Mouse (Mus musculus) adrenal gland (tissue): ENCODE results near the gene Gm49027.
"Not testable (repeated sequence)": the region's sequence is repeated elsewhere in the genome, so short reads cannot be mapped to it uniquely, and the experiment has no call there.

Source experiments
- intact Hi-C: fragments of 180-260 bp; cut with DNase I; formaldehyde crosslinking; loops from one replicate; pipeline ENCODE4 v1.15.1; 2025
- long read RNA-seq, 2 experiments: library from polyadenylated mRNA; unstranded; transcript quantifications; one replicate each; pipeline ENCODE4 v2.0.0; 2020; ENCODE audit warnings: borderline replicate concordance in 1 of 2; ENCODE audit not compliant: insufficient replicate concordance in 1 of 2

The Gm49027 gene
- long read RNA-seq, experiment 1, partial matches to known transcripts, result 0 of 1 reads
- long read RNA-seq, experiment 1, other reads (novel, unspliced or antisense), result 1 of 1 reads
- long read RNA-seq, experiment 2, partial matches to known transcripts, result 7 of 7 reads
- long read RNA-seq, experiment 2, other reads (novel, unspliced or antisense), result 0 of 7 reads

GRCm38 (mm10) chr5:123525281-123525680 lies at the start of gene Gm49027:
TSS of gene Gm49027 (minus strand) at chr5:123525488.
- intact Hi-C loops, result loop anchor here (10.0 kb wide), 2 partner anchors 50 to 90 kb away; partner anchors contain the start of gene Vps33a

- intact Hi-C loops, result loop anchor here (10.0 kb wide), 1 partner anchor 49 kb away; the partner anchor contains the start of genes Diablo and Gm49027
These were observed 48.1 kb upstream of the Gm49027 start for GRCm38 (mm10) chr5:123573362-123573761.

GRCm38 (mm10) chr5:123572357-123573186 lies 47.3 kb upstream of the Gm49027 start, which contains the start of gene Vps33a:
TSS of gene Vps33a (minus strand) at chr5:123573038.
- intact Hi-C loops, result loop anchor here (10.0 kb wide), 1 partner anchor 48 kb away; the partner anchor contains the start of genes Diablo and Gm49027

- intact Hi-C loops, result no loop called here
These were observed 35.8 kb upstream of the Gm49027 start for GRCm38 (mm10) chr5:123561128-123561527.

- intact Hi-C loops, result no loop called here
These were observed 34.3 kb upstream of the Gm49027 start for GRCm38 (mm10) chr5:123559588-123559987.

- intact Hi-C loops, result no loop called here
These were observed 31.2 kb upstream of the Gm49027 start for GRCm38 (mm10) chr5:123556451-123556850.

- intact Hi-C loops, result no loop called here
These were observed 30.4 kb upstream of the Gm49027 start for GRCm38 (mm10) chr5:123555693-123556092.

GRCm38 (mm10) chr5:123533801-123534200 lies 8.5 kb upstream of the Gm49027 start:
- intact Hi-C loops, result no loop called here

- intact Hi-C loops, result no loop called here
These were observed 4.8 kb upstream of the Gm49027 start for GRCm38 (mm10) chr5:123530056-123530455.

GRCm38 (mm10) chr5:123528641-123529040 lies 3.4 kb upstream of the Gm49027 start:
- intact Hi-C loops, result loop anchor here (10.0 kb wide), 2 partner anchors 46 to 86 kb away; partner anchors contain the start of gene Vps33a

GRCm38 (mm10) chr5:123525916-123526495 lies 718 bp upstream of the Gm49027 start:
- intact Hi-C loops, result loop anchor here (10.0 kb wide), 2 partner anchors 49 to 89 kb away; partner anchors contain the start of gene Vps33a

- intact Hi-C loops, result loop anchor here (10.0 kb wide), 2 partner anchors 50 to 90 kb away; partner anchors contain the start of gene Vps33a
These were observed 916 bp downstream of the Gm49027 start for GRCm38 (mm10) chr5:123524393-123524750.

- intact Hi-C loops, result loop anchor here (10.0 kb wide), 2 partner anchors 51 to 91 kb away; partner anchors contain the start of gene Vps33a
These were observed 1.4 kb downstream of the Gm49027 start, which contains the start of gene Diablo for GRCm38 (mm10) chr5:123523692-123524392. TSS of gene Diablo (minus strand) at chr5:123524176.

- intact Hi-C loops, result loop anchor here (10.0 kb wide), 2 partner anchors 53 to 93 kb away; partner anchors contain the start of gene Vps33a
These were observed 3.1 kb downstream of the Gm49027 start for GRCm38 (mm10) chr5:123522166-123522565.

GRCm38 (mm10) chr5:123521621-123522020 lies 3.7 kb downstream of the Gm49027 start:
- intact Hi-C loops, result loop anchor here (10.0 kb wide), 2 partner anchors 53 to 93 kb away; partner anchors contain the start of gene Vps33a

- intact Hi-C loops, result loop anchor here (10.0 kb wide), 2 partner anchors 54 to 94 kb away; partner anchors contain the start of gene Vps33a
These were observed 4.6 kb downstream of the Gm49027 start for GRCm38 (mm10) chr5:123520666-123521065.

GRCm38 (mm10) chr5:123514871-123515270 lies 10.4 kb downstream of the Gm49027 start:
- intact Hi-C loops, result no loop called here

- intact Hi-C loops, result no loop called here
These were observed 13.2 kb downstream of the Gm49027 start for GRCm38 (mm10) chr5:123512102-123512501.

- intact Hi-C loops, result not testable (repeated sequence)
These were observed 13.9 kb downstream of the Gm49027 start for GRCm38 (mm10) chr5:123511426-123511825.

GRCm38 (mm10) chr5:123510160-123510559 lies 15.1 kb downstream of the Gm49027 start, which contains the start of gene B3gnt4:
TSS of gene B3gnt4 (plus strand) at chr5:123510460.
- intact Hi-C loops, result no loop called here
